Mouse (Mus musculus) 3T3-L1 (cell line): ENCODE data around the gene Eya2.
"Not testable (repeated sequence)": the region's sequence is repeated elsewhere in the genome, so short reads cannot be mapped to it uniquely, and the experiment has no call there.

ENCODE experiments used
- DNase-seq: peaks from one replicate; pipeline ENCODE4 v3.0.0-alpha.2; 2015; ENCODE audit warnings: low read depth, low spot score

The Eya2 gene

DNA sequence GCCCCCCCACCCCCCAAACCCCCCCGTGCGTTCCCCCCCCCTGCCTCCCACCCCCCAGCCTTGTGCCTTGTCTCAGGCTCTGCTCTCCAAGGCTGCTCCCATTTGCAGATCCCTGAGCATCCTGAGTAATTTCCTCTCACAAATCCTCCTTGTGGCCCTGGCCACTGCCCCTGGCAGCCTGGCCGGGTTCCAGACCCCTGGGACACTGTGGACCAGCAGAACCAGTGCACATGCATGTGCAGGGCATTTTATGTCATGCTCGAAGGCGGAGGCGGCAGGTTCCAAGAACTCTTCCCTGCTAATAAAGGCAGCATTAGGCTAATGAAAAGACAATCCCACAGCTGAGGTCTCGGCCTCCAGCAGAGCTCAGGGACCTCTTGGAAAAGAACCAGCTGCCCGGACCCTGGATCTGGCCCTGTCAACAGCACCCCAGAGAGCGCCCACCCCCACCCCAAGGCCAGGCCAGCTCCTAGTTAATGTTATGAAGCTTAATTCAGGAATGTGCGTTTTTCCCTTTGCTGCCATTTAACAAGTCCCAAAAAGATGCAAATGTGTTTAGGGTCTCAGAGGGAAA is 174.6 kb downstream of the Eya2 start:
- DNase-seq, result no peak

DNA sequence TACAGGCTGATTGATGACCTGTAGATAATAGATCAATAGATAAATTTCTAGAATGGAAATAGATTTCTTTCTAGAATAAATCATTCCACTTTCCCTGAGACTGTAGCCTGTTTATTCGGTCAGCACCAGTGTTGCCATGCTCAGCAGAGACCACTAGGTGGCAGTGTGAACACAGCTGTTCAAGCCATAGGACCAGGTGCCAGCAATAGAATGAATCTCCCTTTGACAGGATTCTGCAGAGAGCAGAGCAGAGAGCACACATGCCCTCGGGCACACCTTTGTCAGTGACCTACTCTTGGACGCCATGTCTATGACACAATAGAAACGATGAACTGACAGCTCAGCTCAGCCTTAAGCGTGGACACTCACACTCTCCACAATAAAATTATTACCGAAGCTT is 184.1 kb downstream of the Eya2 start:
- DNase-seq, result peak; percentile 95

- DNase-seq, result peak; percentile 88
Observed at GRCm38 (mm10) chr2:165782324-165782723, 187.5 kb downstream of the Eya2 start.

DNA sequence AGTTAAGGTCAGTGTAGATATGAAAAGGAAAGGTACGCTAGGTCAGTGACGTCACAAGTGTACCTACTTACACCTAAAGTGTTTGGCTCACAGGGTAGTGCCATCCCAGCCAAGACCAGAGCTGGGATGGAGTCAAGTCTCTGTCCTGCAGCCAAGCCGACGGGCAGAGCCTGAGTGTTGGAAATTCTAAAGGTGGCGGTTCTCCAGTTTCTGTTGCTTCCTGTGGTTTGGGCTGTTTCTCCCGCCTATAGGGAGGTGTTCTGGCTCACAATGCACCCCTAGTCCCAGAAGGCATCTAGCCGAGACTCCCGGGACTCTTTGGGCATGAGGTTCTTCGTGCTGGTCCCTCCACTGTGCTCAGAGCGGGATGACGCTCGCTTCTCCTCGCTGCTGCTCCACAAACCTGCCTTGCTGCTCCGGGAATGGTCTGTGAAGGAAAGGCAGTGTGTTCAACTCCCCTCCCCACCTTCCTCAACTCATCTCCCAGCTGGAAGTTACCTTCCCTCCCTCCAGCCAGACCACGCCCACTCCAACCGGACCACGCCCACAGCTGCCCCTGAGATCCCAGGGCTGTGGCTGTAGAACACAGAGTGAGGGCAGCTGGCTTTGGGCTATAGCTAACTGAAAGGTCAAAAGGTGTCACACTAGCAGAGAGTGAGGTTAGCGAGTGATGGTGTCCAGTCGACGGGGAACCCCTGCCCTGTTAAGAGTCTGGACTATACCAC is 190.6 kb downstream of the Eya2 start:
- DNase-seq, result no peak

DNA sequence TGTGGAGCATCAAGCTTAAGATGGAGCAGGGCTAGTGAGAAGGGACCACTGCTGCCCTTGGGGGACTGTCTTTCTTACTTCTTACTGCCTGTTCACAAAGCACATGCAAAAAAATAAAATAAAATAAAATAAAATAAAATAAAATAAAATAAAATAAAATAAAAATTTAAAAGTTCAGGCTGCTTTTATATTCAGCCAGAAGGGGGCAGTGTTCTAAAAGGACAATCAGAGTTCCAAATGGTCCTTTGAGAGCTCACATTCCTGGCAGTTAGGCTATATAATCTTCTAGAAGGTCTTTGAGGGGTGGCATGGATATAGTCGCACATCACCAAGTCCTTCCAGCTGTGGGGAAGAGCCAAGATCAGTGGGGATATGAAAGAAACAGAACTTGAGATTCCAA is 191.6 kb downstream of the Eya2 start:
- DNase-seq, result peak; percentile 53

DNA sequence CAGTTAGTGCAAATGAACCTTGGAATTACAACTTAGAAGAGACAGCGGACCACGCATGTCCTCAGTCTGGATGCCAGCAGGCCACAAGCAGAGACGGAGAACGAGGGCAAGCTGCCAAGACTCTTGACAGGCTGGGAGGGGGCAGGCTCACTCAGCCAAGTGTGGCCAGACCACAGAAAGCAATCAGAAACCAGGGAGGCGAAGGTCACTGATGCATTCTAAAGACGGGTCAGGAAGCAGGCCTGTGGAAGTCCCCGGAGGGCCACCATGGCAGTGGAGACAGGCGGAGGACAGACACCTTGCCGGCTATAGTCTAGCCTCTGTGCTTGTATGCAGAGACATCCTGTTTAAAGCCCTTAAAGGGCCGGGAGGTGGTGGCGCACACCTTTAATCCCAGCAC is 193.2 kb downstream of the Eya2 start:
- DNase-seq, result peak; percentile 38

DNA sequence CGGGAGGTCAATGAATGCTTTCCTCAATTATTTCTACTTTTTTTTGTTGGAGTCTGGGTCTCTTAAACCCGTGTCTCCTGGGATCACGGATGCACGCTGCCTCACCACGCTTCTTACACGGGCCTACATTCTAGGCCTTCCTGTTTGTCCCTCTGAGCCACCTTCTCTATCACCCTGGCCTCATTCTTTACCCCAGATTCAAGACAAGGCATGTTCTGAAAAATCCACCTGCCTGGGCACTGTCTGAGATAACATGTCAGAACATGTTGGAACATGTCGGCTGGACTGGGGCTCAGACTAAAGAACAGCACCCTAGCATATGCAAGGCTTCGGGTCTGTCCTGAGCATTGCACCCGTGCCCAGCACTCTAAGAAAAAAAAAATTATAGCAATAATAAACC is 194.0 kb downstream of the Eya2 start:
- DNase-seq, result no peak

DNA sequence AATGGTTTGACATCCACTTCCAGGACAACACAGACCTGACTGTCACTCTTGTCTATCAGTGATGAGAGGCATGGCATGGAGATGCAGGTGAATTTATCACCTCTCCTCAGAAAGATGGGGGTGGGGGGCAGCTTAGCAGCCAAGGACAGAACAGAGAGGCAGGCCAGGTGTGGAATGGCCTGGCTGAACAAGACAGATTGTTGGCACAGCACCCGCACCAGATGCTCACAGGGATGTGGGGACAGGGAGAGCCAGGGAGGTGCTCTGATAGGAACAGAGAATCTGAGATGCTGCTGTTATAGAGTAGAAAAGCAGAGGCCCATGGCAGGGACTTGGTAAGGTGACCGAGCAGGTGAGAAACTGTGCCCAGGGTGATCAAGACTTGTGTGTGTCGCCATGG is 194.8 kb downstream of the Eya2 start:
- DNase-seq, result no peak

GRCm38 (mm10) chr2:165791026-165791425 is 196.2 kb downstream of the Eya2 start:
- no peak for DNase-seq

DNA sequence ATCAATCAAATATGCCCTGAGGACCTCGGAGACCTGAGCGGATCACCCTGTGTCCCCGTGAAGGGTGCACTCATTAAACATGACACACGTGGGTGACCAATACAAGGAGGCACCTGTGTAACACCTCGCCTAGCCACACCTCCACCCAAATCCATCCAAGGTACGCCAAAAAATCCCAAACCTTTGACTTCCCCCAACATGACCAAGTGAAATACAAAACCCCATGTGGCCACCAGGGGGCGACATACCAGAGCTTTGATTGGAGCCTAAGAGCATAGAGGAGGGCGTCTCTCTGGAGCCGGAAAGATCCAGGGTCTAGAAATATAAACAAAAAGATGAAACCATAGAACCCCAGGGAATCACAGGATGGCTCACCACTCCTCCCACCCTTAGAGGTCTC is 196.8 kb downstream of the Eya2 start:
- DNase-seq, result peak; percentile 70

GRCm38 (mm10) chr2:165792431-165793282 is 197.8 kb downstream of the Eya2 start:
- DNase-seq, result no peak

DNA sequence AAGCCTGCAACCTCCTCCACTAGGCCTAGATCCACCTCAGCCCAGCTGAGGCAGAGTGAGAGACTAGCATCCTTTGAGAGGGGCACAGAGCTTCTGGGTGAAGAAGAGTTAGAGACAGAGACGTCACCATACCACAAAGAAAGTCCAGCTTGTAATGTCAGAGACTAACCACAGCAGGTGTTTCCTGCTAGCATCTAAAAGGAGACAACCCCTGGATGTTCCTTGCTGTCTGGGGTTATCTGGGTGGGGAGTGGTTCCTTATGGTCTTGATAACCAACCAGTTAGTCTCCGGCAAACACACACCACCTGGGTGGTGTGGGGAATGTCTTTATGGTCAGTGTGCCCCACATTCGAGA is 198.4 kb downstream of the Eya2 start:
- DNase-seq, result no peak

DNA sequence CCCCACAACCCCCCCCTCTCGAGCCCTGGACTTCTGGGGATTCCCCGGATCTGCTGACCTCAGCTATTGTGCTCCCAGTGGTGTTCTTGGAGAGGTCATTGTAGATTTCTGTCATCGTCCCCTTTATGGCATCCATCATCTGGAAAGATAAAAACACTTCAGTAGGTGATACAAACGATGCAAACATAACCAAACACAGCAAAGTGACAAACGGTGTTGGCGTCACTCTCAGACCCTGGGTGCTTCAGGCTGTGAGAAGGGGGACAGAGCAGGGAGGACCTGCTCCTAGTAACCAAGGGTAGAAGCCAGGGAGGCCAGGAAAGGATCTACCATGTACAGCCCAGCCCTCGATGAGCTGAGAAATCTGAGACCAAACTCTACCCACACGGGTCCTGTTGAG is 203.0 kb downstream of the Eya2 start:
- peak; percentile 60 for DNase-seq

DNA sequence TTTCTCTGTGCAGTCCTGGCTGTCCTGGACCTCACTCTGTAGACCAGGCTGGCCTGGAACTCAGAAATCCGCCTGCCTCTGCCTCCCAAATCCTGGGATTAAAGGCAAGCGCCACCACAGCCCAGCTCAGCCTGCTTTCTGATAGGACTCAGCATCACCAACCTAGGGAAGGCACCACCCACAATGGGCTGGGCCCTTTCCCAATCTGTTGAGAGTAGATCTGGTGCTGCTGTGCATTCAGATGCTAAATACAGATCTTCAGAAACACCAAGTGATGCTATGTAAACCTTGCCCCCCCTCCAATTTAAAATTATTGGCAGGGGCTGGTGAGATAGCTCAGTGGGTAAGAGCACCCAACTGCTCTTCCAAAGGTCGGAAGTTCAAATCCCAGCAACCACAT is 205.3 kb downstream of the Eya2 start:
- not testable (repeated sequence) for DNase-seq

DNA sequence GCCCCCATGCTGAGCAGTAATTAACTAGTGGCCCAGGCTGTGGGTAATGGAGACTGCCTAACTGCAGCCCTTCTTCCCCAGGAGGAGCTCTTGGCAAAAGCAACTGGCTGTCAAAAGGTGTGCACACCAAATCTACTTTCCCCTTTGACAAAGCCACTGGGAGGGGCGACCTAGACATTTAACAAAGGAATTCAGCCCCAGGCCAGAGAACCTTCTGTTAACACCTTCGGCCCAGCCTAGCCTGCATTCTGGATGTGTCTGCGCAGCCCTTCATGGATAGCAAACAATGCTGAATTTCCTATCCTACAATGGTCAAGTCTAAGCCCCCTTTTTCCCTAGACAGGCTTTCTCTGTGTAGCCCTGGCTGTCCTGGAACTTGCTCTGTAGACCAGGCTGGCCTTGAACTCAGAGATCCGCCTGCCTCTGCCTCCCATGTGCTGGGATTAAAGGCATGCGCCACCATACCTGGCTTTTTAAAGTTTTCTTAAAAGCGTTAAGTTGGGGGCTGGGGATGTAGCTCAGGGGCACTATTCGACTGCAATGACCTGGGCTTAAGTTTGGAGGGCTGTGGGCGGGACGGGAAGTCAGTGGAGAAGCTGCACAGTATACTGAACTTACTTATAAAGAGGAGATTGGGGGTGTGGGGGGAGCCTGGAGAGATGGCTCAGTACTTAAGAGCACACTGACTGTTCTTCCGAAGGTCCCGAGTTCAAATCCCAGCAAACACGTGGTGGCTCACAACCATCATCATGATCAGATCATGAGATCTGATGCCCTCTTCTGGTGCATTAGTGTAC is 213.5 kb downstream of the Eya2 start:
- DNase-seq, result no peak

DNA sequence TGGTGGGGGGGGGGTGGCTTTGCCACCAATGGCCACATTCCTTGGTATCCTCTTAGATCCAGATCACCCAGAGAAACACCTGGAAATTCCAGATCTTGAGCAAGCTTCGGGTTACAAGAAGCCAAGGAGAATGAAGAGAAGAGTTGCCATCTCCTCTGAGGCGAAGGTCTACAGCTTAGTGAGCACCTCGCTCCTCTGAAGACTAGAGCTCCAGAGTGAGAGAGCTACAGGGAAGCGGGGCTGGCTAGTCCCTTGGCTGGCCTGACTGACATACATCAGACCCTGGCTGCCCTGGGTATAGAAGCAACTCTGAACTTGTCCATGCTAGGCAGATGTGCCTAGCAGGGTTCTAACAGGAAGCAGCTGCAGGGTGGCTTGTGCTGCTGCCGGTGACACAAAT is 214.3 kb downstream of the Eya2 start:
- DNase-seq, result no peak

DNA sequence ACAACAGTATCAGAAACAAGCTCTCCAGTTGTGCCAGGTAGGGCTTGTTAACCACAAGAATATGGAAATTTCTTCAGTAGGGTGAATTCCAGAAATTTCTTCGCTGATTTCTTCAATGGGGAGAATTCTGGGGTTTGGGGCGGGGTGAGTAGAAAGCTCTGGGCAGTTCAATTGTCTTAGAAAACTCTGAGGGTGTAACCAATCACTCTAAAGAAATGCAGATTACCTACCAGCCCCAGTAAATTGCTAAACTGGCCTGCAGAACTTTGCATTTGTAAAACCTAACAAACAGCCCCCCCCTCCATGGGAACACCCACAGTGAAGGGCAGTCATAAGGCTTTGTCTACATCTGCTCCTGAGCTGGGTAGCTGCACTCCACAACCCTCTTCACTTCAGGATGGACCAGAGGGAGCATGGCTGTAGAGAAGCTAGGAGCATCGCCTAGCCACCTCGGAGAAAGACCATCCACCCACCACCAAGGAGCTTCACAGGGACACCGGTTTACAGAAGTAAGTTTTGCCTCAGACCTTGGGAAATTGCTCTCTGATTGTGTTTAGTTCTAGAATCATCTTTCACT is 215.2 kb downstream of the Eya2 start:
- no peak for DNase-seq

- peak; percentile 76 for DNase-seq
Observed at GRCm38 (mm10) chr2:165811536-165811935, 216.7 kb downstream of the Eya2 start.

- DNase-seq, result no peak
Observed at GRCm38 (mm10) chr2:165812889-165813288, 218.1 kb downstream of the Eya2 start.

- no peak for DNase-seq
Observed at GRCm38 (mm10) chr2:165815103-165815880, 220.5 kb downstream of the Eya2 start.

DNA sequence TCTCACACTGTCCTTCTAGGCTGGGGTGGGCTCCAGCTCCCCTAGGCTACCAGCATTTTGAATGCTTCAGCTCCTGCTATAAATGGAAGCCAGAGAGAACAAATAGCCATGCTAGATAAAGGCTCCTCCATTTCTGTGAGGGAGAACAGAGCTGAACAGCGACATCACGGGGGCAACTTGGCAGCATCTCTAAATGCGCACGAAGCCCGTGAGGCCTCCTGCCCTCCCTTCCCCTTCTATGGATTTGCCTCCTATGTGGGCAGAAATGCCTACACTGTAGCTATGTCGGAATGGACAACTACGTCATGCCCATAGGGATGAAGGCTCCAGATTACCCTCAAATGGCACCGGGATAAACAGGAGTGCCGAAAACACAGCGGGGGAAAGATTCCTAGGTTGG is 222.6 kb downstream of the Eya2 start:
- DNase-seq, result no peak
